Mouse (Mus musculus): ENCODE measurements around the gene Shisa5. TPM values are rescaled to one million over a fixed set of nuclear protein-coding genes. Genes with fewer than 3 reads are reported as not detected.

Shisa5 gene
- polyA plus RNA-seq, 1 experiment, result 428 TPM

DNA sequence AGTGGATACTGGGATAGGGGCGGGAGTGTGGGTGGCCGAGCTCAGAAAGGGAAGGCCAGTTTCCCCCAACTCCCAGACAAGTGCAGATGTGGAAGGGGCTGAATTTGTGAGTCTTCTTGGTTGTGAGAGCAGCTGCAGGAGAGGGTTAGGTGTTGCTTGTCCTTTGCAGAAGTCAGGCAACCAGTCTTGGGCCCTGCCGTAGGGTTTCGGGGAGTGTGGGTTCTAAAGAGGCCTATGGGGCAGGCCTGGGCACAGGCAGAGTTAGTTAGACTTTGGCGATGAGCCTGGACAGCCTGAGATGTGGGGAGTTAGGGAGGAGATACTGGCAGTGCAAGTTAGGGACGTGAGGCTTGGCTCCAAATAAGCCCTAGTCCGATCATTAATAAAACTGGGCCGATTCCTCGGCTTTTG lies 57.9 kb downstream of the Shisa5 start:
- no peak for TF ChIP-seq POLR2A (IDR thresholded peaks at IDR 0.05; ENCODE audit: borderline replicate concordance, low read depth, low read length)
- no peak for TF ChIP-seq CTCF (IDR thresholded peaks at IDR 0.05; ENCODE audit: low read depth, low read length)
- Histone ChIP-seq H3K4me3 (ENCODE audit: insufficient read depth, low read length) (no peak overlapping the region), H3K27ac (ENCODE audit: insufficient read depth, low read depth, low read length) (no peak overlapping the region), H3K4me1 (ENCODE audit: control insufficient read depth, insufficient read depth, low read length) (peaks cover 3% of the 10 kb centered on the region; the same call in 1 of the 2 replicates)

DNA sequence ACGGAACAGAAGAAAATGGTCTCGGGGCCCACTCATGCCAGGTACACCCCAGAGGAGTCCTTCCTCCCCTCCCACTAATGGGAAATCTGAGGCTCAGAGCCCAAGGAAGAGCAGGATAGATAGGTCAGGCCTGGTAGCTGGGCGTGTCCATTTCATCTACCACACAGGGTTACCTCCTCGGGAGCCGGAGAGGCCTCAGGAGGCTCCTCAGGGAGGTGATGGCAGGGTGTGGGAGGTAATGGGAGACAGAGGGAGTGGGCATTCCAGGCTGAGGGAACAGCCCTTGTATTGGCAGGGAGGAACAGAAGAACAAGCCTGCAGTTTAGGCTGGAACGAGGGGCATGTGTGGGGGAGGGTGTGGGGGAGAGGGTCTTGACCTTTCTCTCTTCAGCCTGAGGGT lies 58.5 kb downstream of the Shisa5 start:
- Histone ChIP-seq H3K4me1 (ENCODE audit: control insufficient read depth, insufficient read depth, low read length) (peaks cover 3% of the 10 kb centered on the region; the same call in 1 of the 2 replicates), H3K4me3 (ENCODE audit: insufficient read depth, low read length) (no peak overlapping the region), H3K27ac (ENCODE audit: insufficient read depth, low read depth, low read length) (no peak overlapping the region)
- TF ChIP-seq POLR2A (IDR thresholded peaks at IDR 0.05; ENCODE audit: borderline replicate concordance, low read depth, low read length) (no peak), CTCF (IDR thresholded peaks at IDR 0.05; ENCODE audit: low read depth, low read length) (no peak)

DNA sequence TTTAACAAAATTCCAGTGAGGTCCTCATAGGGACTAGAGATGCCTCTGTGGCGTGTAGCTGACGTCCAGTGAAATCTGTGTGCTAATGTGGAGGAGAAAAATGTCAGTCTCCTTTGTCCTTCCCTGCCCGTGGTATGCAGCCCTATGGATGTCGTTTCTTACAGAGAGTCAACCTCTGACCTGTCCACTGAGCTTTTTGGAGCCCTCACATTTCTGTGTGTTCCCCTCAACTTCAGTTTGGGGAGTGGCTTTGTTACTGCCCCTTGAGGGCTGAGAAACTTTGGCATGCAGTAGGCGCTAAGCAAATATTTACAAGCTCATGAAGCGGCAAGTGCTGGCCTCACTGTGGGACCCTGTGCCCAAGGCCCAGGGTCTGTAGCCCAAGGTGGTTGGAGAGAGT lies 58.9 kb downstream of the Shisa5 start:
- Histone ChIP-seq H3K4me1 (ENCODE audit: control insufficient read depth, insufficient read depth, low read length) (peaks cover 3% of the 10 kb centered on the region; the same call in 1 of the 2 replicates), H3K4me3 (ENCODE audit: insufficient read depth, low read length) (no peak overlapping the region), H3K27ac (ENCODE audit: insufficient read depth, low read depth, low read length) (no peak overlapping the region)
- TF ChIP-seq POLR2A (IDR thresholded peaks at IDR 0.05; ENCODE audit: borderline replicate concordance, low read depth, low read length) (no peak), CTCF (IDR thresholded peaks at IDR 0.05; ENCODE audit: low read depth, low read length) (no peak)

DNA sequence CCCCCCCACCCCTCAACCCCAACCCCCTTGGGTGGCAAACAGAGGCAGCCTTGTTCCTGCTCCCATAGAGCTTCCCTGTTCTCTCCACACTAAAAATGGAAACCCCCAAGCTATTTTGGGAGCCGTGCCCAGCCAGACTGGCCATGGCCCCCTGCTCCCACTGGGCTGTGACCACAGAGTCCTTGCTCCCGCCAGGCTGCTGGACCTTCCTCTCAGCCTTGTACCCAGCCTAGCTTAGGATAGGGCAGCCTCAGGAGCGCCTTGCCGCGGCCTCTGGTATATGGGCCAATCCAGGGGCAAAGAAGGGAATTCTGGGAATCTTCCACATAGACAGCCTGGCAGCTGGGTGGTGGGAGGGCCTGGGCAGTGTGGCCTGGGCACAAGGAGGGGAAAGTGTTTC lies 59.5 kb downstream of the Shisa5 start:
- Histone ChIP-seq H3K4me1 (ENCODE audit: control insufficient read depth, insufficient read depth, low read length) (peaks cover 3% of the 10 kb centered on the region; the same call in 1 of the 2 replicates), H3K27ac (ENCODE audit: insufficient read depth, low read depth, low read length) (no peak overlapping the region), H3K4me3 (ENCODE audit: insufficient read depth, low read length) (no peak overlapping the region)
- TF ChIP-seq CTCF (IDR thresholded peaks at IDR 0.05; ENCODE audit: low read depth, low read length), result no peak
- TF ChIP-seq POLR2A (IDR thresholded peaks at IDR 0.05; ENCODE audit: borderline replicate concordance, low read depth, low read length), result no peak

DNA sequence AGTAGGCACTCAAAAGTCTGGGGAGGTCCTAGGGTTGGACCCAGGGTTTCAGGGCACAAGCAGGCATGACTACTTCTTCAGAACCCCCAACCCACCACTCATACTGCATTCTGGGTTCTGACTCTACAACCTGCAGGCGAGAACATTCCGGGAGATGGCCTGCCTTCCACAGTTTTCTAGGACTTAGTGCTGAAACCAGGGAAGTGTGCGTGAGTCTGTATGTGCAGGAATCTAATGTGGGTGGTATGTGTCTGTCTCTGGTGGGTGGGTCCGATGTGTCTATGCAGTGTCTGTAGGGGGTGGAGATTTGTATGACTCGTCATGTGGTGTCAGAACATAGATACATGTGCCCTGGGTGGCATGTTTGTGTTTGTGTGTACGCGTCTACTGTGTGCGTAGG lies 60.0 kb downstream of the Shisa5 start:
- TF ChIP-seq POLR2A (IDR thresholded peaks at IDR 0.05; ENCODE audit: borderline replicate concordance, low read depth, low read length) (no peak), CTCF (IDR thresholded peaks at IDR 0.05; ENCODE audit: low read depth, low read length) (no peak)
- Histone ChIP-seq H3K27ac (ENCODE audit: insufficient read depth, low read depth, low read length) (no peak overlapping the region), H3K4me1 (ENCODE audit: control insufficient read depth, insufficient read depth, low read length) (peaks cover 3% of the 10 kb centered on the region; the same call in 1 of the 2 replicates), H3K4me3 (ENCODE audit: insufficient read depth, low read length) (no peak overlapping the region)

DNA sequence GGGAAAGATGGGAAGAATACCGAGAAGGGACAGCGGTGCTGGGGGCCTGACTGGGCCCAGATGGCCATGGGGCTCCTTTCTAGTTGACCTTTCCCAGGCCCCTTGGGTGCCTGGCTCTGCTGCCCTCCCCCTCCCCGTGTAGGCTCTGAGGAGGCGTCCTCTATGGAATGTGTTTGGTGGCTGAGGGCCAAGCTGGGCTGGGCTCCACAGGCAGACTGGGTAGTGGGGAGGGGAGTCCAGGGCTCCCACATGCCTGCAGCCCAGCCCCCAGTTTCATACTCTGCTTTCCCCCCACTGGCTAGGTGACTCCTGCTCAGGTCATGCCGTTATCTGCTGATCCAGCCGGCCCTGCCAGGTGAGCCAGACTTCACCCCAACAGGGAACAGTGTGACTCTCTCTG lies 60.6 kb downstream of the Shisa5 start:
- Histone ChIP-seq H3K4me3 (ENCODE audit: insufficient read depth, low read length) (no peak overlapping the region), H3K4me1 (ENCODE audit: control insufficient read depth, insufficient read depth, low read length) (peaks cover 3% of the 10 kb centered on the region; the same call in 1 of the 2 replicates), H3K27ac (ENCODE audit: insufficient read depth, low read depth, low read length) (no peak overlapping the region)
- TF ChIP-seq POLR2A (IDR thresholded peaks at IDR 0.05; ENCODE audit: borderline replicate concordance, low read depth, low read length) (no peak), CTCF (IDR thresholded peaks at IDR 0.05; ENCODE audit: low read depth, low read length) (no peak)

DNA sequence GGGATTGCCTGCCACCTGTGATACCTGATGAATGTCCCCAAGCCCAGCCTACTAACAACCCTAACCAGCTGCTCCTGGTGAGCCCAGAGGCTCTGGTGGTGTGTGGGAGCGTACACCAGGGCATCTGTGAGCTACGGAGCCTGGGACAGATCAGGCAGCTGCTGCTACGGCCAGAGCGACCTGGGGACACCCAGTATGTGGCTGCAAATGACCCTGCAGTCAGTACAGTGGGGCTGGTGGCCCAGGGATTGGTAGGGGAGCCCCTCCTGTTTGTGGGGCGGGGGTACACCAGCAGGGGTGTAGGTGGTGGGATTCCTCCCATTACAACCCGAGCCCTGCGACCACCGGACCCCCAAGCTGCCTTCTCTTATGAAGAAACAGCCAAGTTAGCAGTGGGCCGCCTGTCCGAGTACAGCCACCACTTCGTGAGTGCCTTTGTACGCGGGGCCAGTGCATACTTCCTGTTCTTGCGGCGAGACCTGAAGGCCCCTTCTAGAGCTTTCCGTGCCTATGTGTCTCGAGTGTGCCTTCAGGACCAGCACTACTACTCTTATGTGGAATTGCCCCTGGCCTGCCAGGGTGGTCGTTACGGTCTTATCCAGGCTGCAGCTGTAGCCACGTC lies 62.1 kb downstream of the Shisa5 start:
- no peak for TF ChIP-seq POLR2A (IDR thresholded peaks at IDR 0.05; ENCODE audit: borderline replicate concordance, low read depth, low read length)
- TF ChIP-seq CTCF (IDR thresholded peaks at IDR 0.05; ENCODE audit: low read depth, low read length), result no peak

DNA sequence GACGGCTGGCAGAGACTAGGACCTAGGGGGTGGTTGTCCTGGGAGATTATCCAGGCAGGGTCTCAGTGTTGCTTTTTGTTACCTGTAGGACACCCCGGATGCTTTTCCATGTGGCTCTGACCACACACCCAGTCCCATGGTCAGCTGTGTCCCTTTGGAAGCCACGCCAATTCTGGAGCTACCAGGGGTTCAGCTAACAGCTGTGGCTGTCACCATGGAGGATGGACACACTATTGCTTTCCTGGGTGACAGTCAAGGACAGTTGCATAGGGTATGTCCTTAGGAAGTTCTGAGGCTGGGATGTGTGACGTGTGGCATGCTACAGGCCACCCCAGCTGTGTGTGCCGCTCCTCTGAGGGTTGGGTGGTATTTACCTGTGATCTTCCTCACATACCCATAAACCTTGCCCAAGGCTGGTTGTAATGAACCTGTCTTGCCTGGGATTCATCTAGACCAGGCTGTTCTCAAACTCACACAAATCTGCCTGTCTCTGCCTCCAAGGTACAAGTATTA lies 63.6 kb downstream of the Shisa5 start:
- no peak overlapping the region for H3K4me3 ChIP-seq (ENCODE audit: insufficient read depth, low read length)
- TF ChIP-seq POLR2A (IDR thresholded peaks at IDR 0.05; ENCODE audit: borderline replicate concordance, low read depth, low read length), result no peak
- no peak for TF ChIP-seq CTCF (IDR thresholded peaks at IDR 0.05; ENCODE audit: low read depth, low read length)

More for the DNA sequence above, 62.1 kb downstream of the Shisa5 start:
- Histone ChIP-seq H3K27ac (ENCODE audit: insufficient read depth, low read depth, low read length) (no peak overlapping the region), H3K4me1 (ENCODE audit: control insufficient read depth, insufficient read depth, low read length) (peaks cover 5% of the 10 kb centered on the region; the same call in 1 of the 2 replicates), H3K4me3 (ENCODE audit: insufficient read depth, low read length) (no peak overlapping the region)

DNA sequence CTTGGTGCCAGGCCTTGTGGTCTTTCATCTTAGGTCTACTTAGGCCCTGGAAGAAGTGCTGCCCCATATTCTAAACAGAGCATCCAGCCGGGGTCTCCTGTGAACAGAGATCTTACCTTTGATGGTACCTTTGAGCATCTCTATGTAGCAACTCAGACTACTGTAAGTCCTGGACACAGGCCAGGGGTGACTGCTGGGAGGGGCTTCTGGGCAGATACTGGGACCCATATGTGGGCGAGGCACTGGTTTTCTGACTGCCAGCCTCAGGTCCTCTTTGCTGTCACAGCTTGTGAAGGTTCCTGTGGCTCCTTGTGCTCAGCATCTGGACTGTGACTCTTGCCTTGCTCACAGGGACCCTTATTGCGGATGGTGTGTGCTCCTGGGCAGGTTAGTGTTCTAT lies 64.2 kb downstream of the Shisa5 start:
- TF ChIP-seq POLR2A (IDR thresholded peaks at IDR 0.05; ENCODE audit: borderline replicate concordance, low read depth, low read length) (no peak), CTCF (IDR thresholded peaks at IDR 0.05; ENCODE audit: low read depth, low read length) (no peak)
- no peak overlapping the region for H3K27ac ChIP-seq (ENCODE audit: insufficient read depth, low read depth, low read length)
- H3K4me3 ChIP-seq (ENCODE audit: insufficient read depth, low read length), result no peak overlapping the region
- peaks cover 6% of the 10 kb centered on the region; the same call in 1 of the 2 replicates for H3K4me1 ChIP-seq (ENCODE audit: control insufficient read depth, insufficient read depth, low read length)

More for the DNA sequence above, 63.6 kb downstream of the Shisa5 start:
- Histone ChIP-seq H3K27ac (ENCODE audit: insufficient read depth, low read depth, low read length) (no peak overlapping the region), H3K4me1 (ENCODE audit: control insufficient read depth, insufficient read depth, low read length) (peaks cover 6% of the 10 kb centered on the region; the same call in 1 of the 2 replicates)

DNA sequence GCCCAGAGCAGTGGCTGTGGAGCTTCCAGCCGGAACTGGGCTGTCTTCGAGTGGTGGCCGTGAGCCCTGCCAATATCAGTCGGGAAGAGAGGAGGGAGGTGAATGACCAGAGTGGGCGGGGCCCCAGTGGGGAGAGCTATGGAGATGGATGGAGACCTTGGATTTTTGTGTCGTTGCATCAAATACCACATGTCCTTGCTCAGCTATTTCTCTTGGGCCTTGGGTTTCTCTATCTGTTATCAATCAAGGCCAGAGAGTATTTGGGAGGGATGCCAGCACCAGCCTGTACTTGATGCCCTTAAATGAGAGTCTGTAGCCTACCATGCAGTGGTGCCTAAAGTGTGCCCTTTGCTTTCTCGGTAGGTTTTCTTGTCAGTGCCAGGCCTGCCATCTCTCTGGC lies 64.9 kb downstream of the Shisa5 start:
- TF ChIP-seq POLR2A (IDR thresholded peaks at IDR 0.05; ENCODE audit: borderline replicate concordance, low read depth, low read length), result no peak
- TF ChIP-seq CTCF (IDR thresholded peaks at IDR 0.05; ENCODE audit: low read depth, low read length), result no peak

More for the DNA sequence above, 64.9 kb downstream of the Shisa5 start:
- H3K4me3 ChIP-seq (ENCODE audit: insufficient read depth, low read length), result no peak overlapping the region
- H3K27ac ChIP-seq (ENCODE audit: insufficient read depth, low read depth, low read length), result no peak overlapping the region
- peaks cover 3% of the 10 kb centered on the region; the same call in 1 of the 2 replicates for H3K4me1 ChIP-seq (ENCODE audit: control insufficient read depth, insufficient read depth, low read length)

Measured in bone marrow macrophage, adult 2 months (primary cell).